Mouse (Mus musculus) CH12.LX (cell line): ENCODE measurements at regions not wholly inside any gene's neighbourhood (a gene's known extent, or its start where the extent isn't known, plus 50 kb on each side); places are given as distances from the start of the nearest gene placed in this dataset.

Experiments
- DNase-seq: peaks from one replicate; pipeline ENCODE4 v3.0.0-alpha.2; 2013; ENCODE audit errors: extremely low read depth
- H3K27ac ChIP-seq: 2 replicates; pipeline ENCODE4 v1.5.1; 2012; ENCODE audit warnings: low read depth, mild to moderate bottlenecking, control low read depth, moderate library complexity; ENCODE audit not compliant: insufficient read depth
- H3K27me3 ChIP-seq: replicated peaks from 2 replicates; pipeline ENCODE3; 2012; ENCODE audit warnings: inconsistent platforms
- H3K36me3 ChIP-seq, 2 experiments: replicated peaks in 1 of 2; 2 replicates each; pipeline versions ENCODE3 to v1.6.1; 2012; ENCODE audit warnings: inconsistent platforms in 1 of 2, low read length in 1 of 2, mild to moderate bottlenecking in 1 of 2, mixed read lengths in 1 of 2, moderate library complexity in 1 of 2; ENCODE audit not compliant: control insufficient read depth in 1 of 2, insufficient read depth in 1 of 2
- H3K4me1 ChIP-seq, 2 experiments: 2 replicates each; pipeline ENCODE4 v1.6.1; 2012; ENCODE audit warnings: inconsistent platforms in 1 of 2, moderate library complexity in 1 of 2; ENCODE audit not compliant: insufficient read depth in 2 of 2, control insufficient read depth in 1 of 2
- H3K4me2 ChIP-seq: 2 replicates; pipeline ENCODE4 v1.6.1; 2012; ENCODE audit warnings: low read depth, mild to moderate bottlenecking, control low read depth; ENCODE audit not compliant: poor library complexity, insufficient read depth, severe bottlenecking
- H3K4me3 ChIP-seq, 3 experiments: fragments of 150-350 bp in 1 of 3; sonication (generic) in 1 of 3; replicated peaks in 1 of 3; 2 replicates each; pipeline versions ENCODE3 to v1.5.1; 2011 to 2012; ENCODE audit warnings: low read depth in 2 of 3, low read length in 2 of 3, mild to moderate bottlenecking in 2 of 3, moderate library complexity in 2 of 3, control low read depth in 1 of 3, improper control_type of control experiment in 1 of 3, inconsistent platforms in 1 of 3, mixed read lengths in 1 of 3; ENCODE audit not compliant: poor library complexity in 1 of 3
- H3K79me2 ChIP-seq: replicated peaks from 2 replicates; pipeline ENCODE4 v1.6.1; 2012; ENCODE audit warnings: mild to moderate bottlenecking, moderate library complexity; ENCODE audit not compliant: control insufficient read depth, poor library complexity, insufficient read depth, severe bottlenecking; ENCODE audit errors: extremely low read depth
- H3K9ac ChIP-seq: 2 replicates; pipeline ENCODE4 v1.6.1; 2012; ENCODE audit warnings: low read depth, mild to moderate bottlenecking, control low read depth, moderate library complexity; ENCODE audit not compliant: insufficient read depth
- H3K9me3 ChIP-seq: replicated peaks from 2 replicates; pipeline ENCODE3; 2012; ENCODE audit warnings: low read length, inconsistent platforms, mixed read lengths
- CHD1 ChIP-seq: IDR thresholded peaks from 2 replicates; pipeline ENCODE4 v1.6.1; 2012; ENCODE audit warnings: low read depth, low read length, improper control_type of control experiment, inconsistent platforms
- CHD2 ChIP-seq: IDR thresholded peaks from 2 replicates; pipeline ENCODE4 v1.6.1; 2011; ENCODE audit warnings: low read length, improper control_type of control experiment
- CTCF ChIP-seq, 2 experiments: IDR thresholded peaks in 1 of 2; conservative IDR thresholded peaks in 1 of 2; 2 replicates each; pipeline ENCODE4 v1.5.1; 2011 to 2012; ENCODE audit warnings: low read depth in 2 of 2, low read length in 2 of 2, improper control_type of control experiment in 1 of 2, inconsistent platforms in 1 of 2, mild to moderate bottlenecking in 1 of 2, moderate library complexity in 1 of 2
- E2F4 ChIP-seq: IDR thresholded peaks from 2 replicates; pipeline ENCODE4 v1.6.1; 2011; ENCODE audit warnings: low read depth, low read length, improper control_type of control experiment; ENCODE audit not compliant: insufficient replicate concordance
- ELF1 ChIP-seq: IDR thresholded peaks from 2 replicates; pipeline ENCODE4 v1.6.1; 2014; ENCODE audit warnings: low read depth, mild to moderate bottlenecking, inconsistent platforms, low read length, improper control_type of control experiment
- HCFC1 ChIP-seq: IDR thresholded peaks from 2 replicates; pipeline ENCODE4 v1.6.1; 2012; ENCODE audit warnings: low read depth, mild to moderate bottlenecking, inconsistent platforms, low read length, improper control_type of control experiment
- IRF4 ChIP-seq: IDR thresholded peaks from 2 replicates; pipeline ENCODE4 v1.6.1; 2014; ENCODE audit warnings: low read depth, mild to moderate bottlenecking, inconsistent platforms, low read length, improper control_type of control experiment
- JUN ChIP-seq: IDR thresholded peaks from 2 replicates; pipeline ENCODE4 v1.6.1; 2011; ENCODE audit warnings: low read depth, mild to moderate bottlenecking, low read length, improper control_type of control experiment, moderate library complexity; ENCODE audit not compliant: insufficient read depth
- JUND ChIP-seq: conservative IDR thresholded peaks from 2 replicates; pipeline ENCODE4 v1.6.1; 2011; ENCODE audit warnings: low read depth, low read length, improper control_type of control experiment
- MAFK ChIP-seq: IDR thresholded peaks from 2 replicates; pipeline ENCODE4 v1.6.1; 2011; ENCODE audit warnings: low read length, improper control_type of control experiment; ENCODE audit not compliant: insufficient replicate concordance
- MXI1 ChIP-seq: IDR thresholded peaks from 2 replicates; pipeline ENCODE4 v1.6.1; 2011; ENCODE audit warnings: mild to moderate bottlenecking, low read depth, low read length, improper control_type of control experiment
- MYC ChIP-seq: IDR thresholded peaks from 2 replicates; pipeline ENCODE4 v1.6.1; 2011; ENCODE audit warnings: low read depth, mild to moderate bottlenecking, improper control_type of control experiment, low read length
- NRF1 ChIP-seq: IDR thresholded peaks from 2 replicates; pipeline ENCODE4 v1.6.1; 2014; ENCODE audit warnings: low read depth, mild to moderate bottlenecking, inconsistent platforms, low read length, improper control_type of control experiment, moderate library complexity
- PAX5 ChIP-seq: IDR thresholded peaks from 2 replicates; pipeline ENCODE4 v1.6.1; 2012; ENCODE audit warnings: low read length, inconsistent platforms, mixed read lengths
- POLR2A ChIP-seq: IDR thresholded peaks from 2 replicates; pipeline ENCODE4 v1.6.1; 2011; ENCODE audit warnings: low read depth, mild to moderate bottlenecking, improper control_type of control experiment, low read length
- SIN3A ChIP-seq: IDR thresholded peaks from 2 replicates; pipeline ENCODE4 v1.6.1; 2012; ENCODE audit warnings: low read length, improper control_type of control experiment, inconsistent platforms
- SMC3 ChIP-seq: IDR thresholded peaks from 2 replicates; pipeline ENCODE4 v1.6.1; 2011; ENCODE audit warnings: low read depth, low read length, improper control_type of control experiment
- USF1 ChIP-seq: IDR thresholded peaks from 2 replicates; pipeline ENCODE4 v1.6.1; 2014; ENCODE audit warnings: low read depth, mild to moderate bottlenecking, inconsistent platforms, low read length, improper control_type of control experiment
- ZC3H11A ChIP-seq: IDR thresholded peaks from 2 replicates; pipeline ENCODE4 v1.6.1; 2012; ENCODE audit warnings: low read depth, mild to moderate bottlenecking, inconsistent platforms, low read length, improper control_type of control experiment
- ZNF384 ChIP-seq: IDR thresholded peaks from 2 replicates; pipeline ENCODE4 v1.6.1; 2012; ENCODE audit warnings: low read depth, low read length, improper control_type of control experiment, inconsistent platforms
- dilution Hi-C: fragments of 300-500 bp; cut with MboI; formaldehyde crosslinking; loops from 2 replicates; pipeline ENCODE4 v1.14.3; 2020; ENCODE audit warnings: low sequenced_read_pairs; ENCODE audit not compliant: extremely low pct_unique_long_range_greater_than_20kb, extremely low pct_ligation_motif_present
- in situ Hi-C: fragments of 300-500 bp; cut with MboI; formaldehyde crosslinking; loops from 3 replicates; pipeline ENCODE4 v1.14.3; 2019; ENCODE audit warnings: low sequenced_read_pairs, low pct_ligation_motif_present, low pct_unique_long_range_greater_than_20kb, mixed read lengths

- TF ChIP-seq MXI1 (no peak), SIN3A (no peak), USF1 (no peak), HCFC1 (no peak), E2F4 (no peak), ZNF384 (no peak), ZC3H11A (no peak), CHD2 (no peak), POLR2A (no peak), CTCF (conservative IDR thresholded peaks at IDR 0.05 in 1 of 2, IDR thresholded peaks at IDR 0.05 in 1 of 2; ENCODE audit: low read depth in 2 of 2, low read length in 2 of 2) (no peak), PAX5 (no peak), IRF4 (no peak), JUND (no peak), SMC3 (no peak), JUN (no peak), ELF1 (no peak), MYC (no peak), MAFK (no peak)
- TF ChIP-seq, all 38 proteins: peak for 0
- dilution Hi-C loops = no loop called here
Measured at GRCm38 (mm10) chr2:138120131-138120530, 136.2 kb upstream of the Btbd3 start.

GRCm38 (mm10) chr2:138099777-138100176 is 156.6 kb upstream of the Btbd3 start:
- H3K4me2 ChIP-seq = no peak overlapping the region
- no peaks in the 10 kb centered on the region for H3K27me3 ChIP-seq
- no peak overlapping the region for H3K9ac ChIP-seq
- no peaks in the 10 kb centered on the region for H3K79me2 ChIP-seq
- H3K36me3 ChIP-seq = no peaks in the 10 kb centered on the region
- peaks cover 27% of the 10 kb centered on the region for H3K9me3 ChIP-seq
- H3K4me1 ChIP-seq = no peaks in the 10 kb centered on the region
- no peak for DNase-seq
- H3K27ac ChIP-seq = no peak overlapping the region
- in situ Hi-C loops (no loop called here), dilution Hi-C loops (no loop called here)
- H3K4me3 ChIP-seq = no peak overlapping the region
- no peak for TF ChIP-seq CHD1
- no peak for TF ChIP-seq IRF4
- no peak for TF ChIP-seq NRF1
- no peak for TF ChIP-seq MAFK

More at GRCm38 (mm10) chr2:138120131-138120530, 136.2 kb upstream of the Btbd3 start:
- Histone ChIP-seq H3K4me1 (no peaks in the 10 kb centered on the region), H3K9me3 (peaks cover 38% of the 10 kb centered on the region), H3K27ac (no peak overlapping the region), H3K79me2 (no peaks in the 10 kb centered on the region), H3K4me3 (no peak overlapping the region), H3K9ac (no peak overlapping the region), H3K27me3 (no peaks in the 10 kb centered on the region), H3K4me2 (no peak overlapping the region), H3K36me3 (no peaks in the 10 kb centered on the region)
- no peak for DNase-seq
- in situ Hi-C loops = no loop called here
